Mouse (Mus musculus) thymus, postnatal 25 days (tissue): ENCODE data around the gene Cdc7.

Experiments
- DNase-seq: peaks from one replicate; pipeline ENCODE4 v3.0.0; 2022

Gene Cdc7

GRCm38 (mm10) chr5:107025809-107026208 lies 61.7 kb downstream of the Cdc7 start:
- no peak for DNase-seq

DNA sequence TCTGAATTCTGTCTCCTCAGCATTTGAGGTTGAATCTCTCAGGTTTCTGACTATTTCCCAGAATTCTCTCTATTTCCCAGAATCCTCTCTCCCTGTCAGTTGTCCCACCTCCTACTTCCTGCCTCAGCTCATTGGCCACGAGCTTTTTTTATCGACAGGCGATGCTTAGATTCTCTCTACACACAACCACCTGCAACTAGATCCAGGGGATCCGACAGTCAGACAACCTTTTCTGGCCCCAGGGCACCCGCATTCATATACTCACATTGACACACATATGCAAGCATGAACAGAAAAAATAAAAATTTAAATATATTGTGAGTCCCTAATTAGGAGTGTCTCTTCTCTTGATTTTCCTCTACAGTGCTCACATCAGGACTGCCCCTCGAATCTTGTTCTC lies 63.5 kb downstream of the Cdc7 start:
- no peak for DNase-seq

- no peak for DNase-seq
These were observed 64.4 kb downstream of the Cdc7 start for GRCm38 (mm10) chr5:107028557-107028956.

DNA sequence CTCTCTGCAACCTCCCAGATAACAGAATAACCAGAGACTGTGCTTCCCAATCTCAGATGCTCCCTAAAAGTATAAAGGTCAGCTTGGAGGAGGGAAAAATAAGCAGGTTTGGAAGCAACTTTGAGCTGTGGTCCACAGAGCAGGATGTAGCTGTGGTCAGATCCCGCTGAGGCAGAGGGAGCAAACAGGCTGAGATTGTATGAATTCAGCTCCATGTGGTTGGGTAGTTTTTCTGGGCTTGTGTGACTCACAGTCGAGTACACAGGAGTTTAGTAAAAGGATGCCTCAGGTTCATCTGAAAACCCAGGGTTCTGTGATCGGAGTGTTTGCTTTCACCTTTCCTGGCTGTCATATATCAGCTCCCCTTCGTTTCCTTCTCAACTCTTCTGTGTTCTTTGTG lies 65.7 kb downstream of the Cdc7 start:
- DNase-seq, result no peak

DNA sequence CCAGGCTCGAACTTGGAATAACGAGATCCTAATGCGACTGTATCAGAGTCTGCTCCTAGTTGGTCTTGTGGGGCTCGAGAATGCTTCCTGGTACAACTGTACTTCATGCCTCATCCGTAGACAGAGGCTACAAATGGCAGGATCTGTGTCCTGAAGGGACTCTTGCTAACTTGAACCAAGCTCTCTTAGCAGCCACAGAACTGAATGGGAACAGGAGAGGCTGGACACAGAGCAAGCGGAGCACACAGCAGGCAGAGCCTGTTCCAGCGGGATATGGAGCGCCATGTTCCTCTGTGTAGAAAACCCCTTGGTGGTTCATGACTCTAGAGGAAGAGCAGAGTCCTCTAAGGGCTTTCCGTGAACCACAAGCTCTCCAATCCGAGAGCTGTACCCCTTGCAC lies 66.7 kb downstream of the Cdc7 start:
- no peak for DNase-seq
